Mouse (Mus musculus): Measurements from ENCODE around the gene Snx30.
A peak's percentile ranks its signal among the peaks of the same experiment; 100 is the strongest.
"Not testable (repeated sequence)": the region's sequence is repeated elsewhere in the genome, so short reads cannot be mapped to it uniquely, and the experiment has no call there.

Snx30 gene

GRCm38 (mm10) chr4:59786661-59787060 is 19.0 kb upstream of the Snx30 start:
- no peaks in the 10 kb centered on the region for H3K9me3 ChIP-seq (ENCODE audit: low read length)
- no peak for TF ChIP-seq NANOG (IDR thresholded peaks at IDR 0.05; ENCODE audit: borderline replicate concordance, low read length)
- TF ChIP-seq CTCF (conservative IDR thresholded peaks at IDR 0.05; ENCODE audit: low read length): peak; percentile 88
- peaks cover 4% of the 10 kb centered on the region for H3K36me3 ChIP-seq (ENCODE audit: insufficient read depth, low read length)

GRCm38 (mm10) chr4:59787126-59787525 is 18.5 kb upstream of the Snx30 start:
- peaks cover 28% of the 10 kb centered on the region for H3K4me1 ChIP-seq (replicated peaks; ENCODE audit: low read depth, low read length)
- TF ChIP-seq CTCF (conservative IDR thresholded peaks at IDR 0.05; ENCODE audit: low read length) (no peak), NANOG (IDR thresholded peaks at IDR 0.05; ENCODE audit: borderline replicate concordance, low read length) (no peak), POU5F1 (IDR thresholded peaks at IDR 0.05; ENCODE audit: borderline replicate concordance, low read length) (no peak)
- 0 out of 2 replicates have a peak, but pooled peaks cover 3% of the 10 kb centered on the region for H3K27me3 ChIP-seq (ENCODE audit: insufficient read depth, low read length)
- H3K9me3 ChIP-seq (ENCODE audit: low read length): no peaks in the 10 kb centered on the region
- H3K4me3 ChIP-seq (replicated peaks; ENCODE audit: low read length): no peak overlapping the region
- 0 out of 2 replicates have a peak, but pooled peaks cover under 1% of the 10 kb centered on the region for H3K36me3 ChIP-seq (ENCODE audit: insufficient read depth, low read length)

More at GRCm38 (mm10) chr4:59786661-59787060, 19.0 kb upstream of the Snx30 start:
- Histone ChIP-seq H3K4me1 (replicated peaks; ENCODE audit: low read depth, low read length) (peaks cover 32% of the 10 kb centered on the region), H3K4me3 (replicated peaks; ENCODE audit: low read length) (no peak overlapping the region), H3K27me3 (ENCODE audit: insufficient read depth, low read length) (0 out of 2 replicates have a peak, but pooled peaks cover 1% of the 10 kb centered on the region)

DNA sequence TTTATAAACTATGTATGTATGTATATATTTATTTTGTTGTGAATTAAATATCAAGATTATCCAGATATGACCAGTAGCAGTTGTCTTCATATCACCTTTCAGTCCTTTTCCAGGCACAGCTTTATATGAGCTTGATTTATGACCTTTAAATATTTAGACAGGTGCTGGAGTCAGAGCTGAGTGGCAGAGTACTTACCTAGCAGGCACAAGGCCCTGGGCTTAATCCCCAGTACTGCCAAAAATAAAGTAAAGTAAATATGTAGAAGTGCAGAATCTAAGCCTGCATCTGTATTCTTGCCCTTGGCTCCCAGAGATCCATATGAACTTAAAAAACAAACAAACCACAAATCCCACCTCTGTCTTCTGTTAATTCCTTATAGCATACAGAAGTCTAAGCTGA is 16.6 kb upstream of the Snx30 start:
- H3K27me3 ChIP-seq (ENCODE audit: insufficient read depth, low read length): 0 out of 2 replicates have a peak, but pooled peaks cover 3% of the 10 kb centered on the region
- TF ChIP-seq CTCF (conservative IDR thresholded peaks at IDR 0.05; ENCODE audit: low read length) (no peak), NANOG (IDR thresholded peaks at IDR 0.05; ENCODE audit: borderline replicate concordance, low read length) (no peak), POU5F1 (IDR thresholded peaks at IDR 0.05; ENCODE audit: borderline replicate concordance, low read length) (no peak)

DNA sequence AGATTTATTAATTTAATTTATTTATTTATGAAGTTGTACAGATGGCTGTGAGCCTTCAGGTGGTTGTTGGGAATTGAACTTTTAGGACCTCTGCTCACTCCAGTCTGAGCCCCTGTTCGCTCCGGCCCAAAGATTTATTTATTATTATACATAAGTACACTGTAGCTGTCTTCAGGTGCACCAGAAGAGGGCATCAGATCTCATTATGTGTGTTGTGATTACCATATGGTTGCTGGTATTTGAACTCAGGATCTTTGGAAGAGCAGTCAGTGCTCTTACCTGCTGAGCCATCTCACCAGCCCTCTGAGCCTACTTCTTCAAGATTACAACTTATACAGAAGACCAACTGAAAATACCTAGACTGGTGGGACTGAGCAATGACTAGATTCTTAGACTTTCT is 12.0 kb upstream of the Snx30 start:
- H3K4me3 ChIP-seq (replicated peaks; ENCODE audit: low read length); H3K4me1 ChIP-seq (replicated peaks; ENCODE audit: low read depth, low read length); H3K27me3 ChIP-seq (ENCODE audit: insufficient read depth, low read length); H3K36me3 ChIP-seq (ENCODE audit: insufficient read depth, low read length); H3K9me3 ChIP-seq (ENCODE audit: low read length): not testable (repeated sequence)

More for the DNA sequence above, 16.6 kb upstream of the Snx30 start:
- Histone ChIP-seq H3K36me3 (ENCODE audit: insufficient read depth, low read length) (no peaks in the 10 kb centered on the region), H3K9me3 (ENCODE audit: low read length) (no peaks in the 10 kb centered on the region), H3K4me3 (replicated peaks; ENCODE audit: low read length) (no peak overlapping the region), H3K4me1 (replicated peaks; ENCODE audit: low read depth, low read length) (peaks cover 24% of the 10 kb centered on the region)

DNA sequence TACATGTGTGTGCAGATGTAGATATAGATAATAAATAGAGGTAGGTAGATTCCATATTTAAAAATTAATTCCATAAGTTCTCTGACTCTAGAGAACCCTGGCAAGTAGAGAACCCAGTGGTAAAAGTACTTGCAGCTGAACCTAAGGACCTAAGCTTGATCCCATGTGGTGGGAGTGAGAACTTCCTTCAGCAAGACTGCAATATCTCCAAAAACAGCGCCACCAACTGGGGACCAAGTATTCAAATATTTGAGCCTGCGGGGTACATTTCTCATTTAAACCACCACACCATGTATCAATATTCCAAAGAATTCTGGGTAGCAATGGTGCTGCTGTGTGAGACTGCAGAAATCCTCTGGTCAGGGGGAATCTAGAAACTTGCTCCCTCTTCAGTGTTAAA is 11.5 kb upstream of the Snx30 start:
- Histone ChIP-seq H3K4me3 (replicated peaks; ENCODE audit: low read length) (no peak overlapping the region), H3K4me1 (replicated peaks; ENCODE audit: low read depth, low read length) (no peaks in the 10 kb centered on the region), H3K27me3 (ENCODE audit: insufficient read depth, low read length) (0 out of 2 replicates have a peak, but pooled peaks cover 3% of the 10 kb centered on the region), H3K36me3 (ENCODE audit: insufficient read depth, low read length) (no peaks in the 10 kb centered on the region), H3K9me3 (ENCODE audit: low read length) (no peaks in the 10 kb centered on the region)
- TF ChIP-seq POU5F1 (IDR thresholded peaks at IDR 0.05; ENCODE audit: borderline replicate concordance, low read length): no peak
- TF ChIP-seq CTCF (conservative IDR thresholded peaks at IDR 0.05; ENCODE audit: low read length): peak; percentile 33

- Histone ChIP-seq H3K9me3 (ENCODE audit: low read length) (no peaks in the 10 kb centered on the region), H3K4me3 (replicated peaks; ENCODE audit: low read length) (no peak overlapping the region), H3K36me3 (ENCODE audit: insufficient read depth, low read length) (no peaks in the 10 kb centered on the region), H3K4me1 (replicated peaks; ENCODE audit: low read depth, low read length) (no peaks in the 10 kb centered on the region), H3K27me3 (ENCODE audit: insufficient read depth, low read length) (0 out of 2 replicates have a peak, but pooled peaks cover 3% of the 10 kb centered on the region)
- no peak for TF ChIP-seq NANOG (IDR thresholded peaks at IDR 0.05; ENCODE audit: borderline replicate concordance, low read length)
- no peak for TF ChIP-seq POU5F1 (IDR thresholded peaks at IDR 0.05; ENCODE audit: borderline replicate concordance, low read length)
- no peak for TF ChIP-seq CTCF (conservative IDR thresholded peaks at IDR 0.05; ENCODE audit: low read length)
Measured at GRCm38 (mm10) chr4:59795788-59796455, 9.7 kb upstream of the Snx30 start.

DNA sequence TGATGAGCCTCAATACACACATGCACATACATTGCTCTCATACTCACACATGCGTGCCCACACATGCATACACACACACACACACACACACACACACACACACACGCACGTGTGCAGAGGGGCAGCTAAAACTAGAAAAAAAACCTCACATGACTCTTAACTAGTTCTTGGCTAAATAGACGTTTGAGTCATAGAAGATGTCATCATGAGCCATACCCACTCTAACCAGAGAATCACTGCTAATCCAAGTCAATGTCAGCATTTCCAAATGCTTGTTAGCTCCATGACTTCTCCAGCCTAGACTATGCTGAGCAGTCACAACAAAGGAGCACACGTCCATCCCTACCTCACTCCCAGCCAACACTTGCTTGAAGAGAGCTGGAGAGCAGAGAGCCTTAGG is 5.5 kb upstream of the Snx30 start:
- H3K9me3 ChIP-seq (ENCODE audit: low read length): no peaks in the 10 kb centered on the region
- H3K4me3 ChIP-seq (replicated peaks; ENCODE audit: low read length): no peak overlapping the region
- H3K36me3 ChIP-seq (ENCODE audit: insufficient read depth, low read length): no peaks in the 10 kb centered on the region
- TF ChIP-seq CTCF (conservative IDR thresholded peaks at IDR 0.05; ENCODE audit: low read length) (no peak), POU5F1 (IDR thresholded peaks at IDR 0.05; ENCODE audit: borderline replicate concordance, low read length) (no peak), NANOG (IDR thresholded peaks at IDR 0.05; ENCODE audit: borderline replicate concordance, low read length) (no peak)
- 0 out of 2 replicates have a peak, but pooled peaks cover 5% of the 10 kb centered on the region for H3K27me3 ChIP-seq (ENCODE audit: insufficient read depth, low read length)
- H3K4me1 ChIP-seq (replicated peaks; ENCODE audit: low read depth, low read length): peaks cover 5% of the 10 kb centered on the region

GRCm38 (mm10) chr4:59801489-59801888 is 4.2 kb upstream of the Snx30 start, which contains the start of gene Inip:
Inip (minus strand) TSS chr4:59801589.
- Histone ChIP-seq H3K36me3 (ENCODE audit: insufficient read depth, low read length) (no peaks in the 10 kb centered on the region), H3K27me3 (ENCODE audit: insufficient read depth, low read length) (0 out of 2 replicates have a peak, but pooled peaks cover 5% of the 10 kb centered on the region), H3K4me3 (replicated peaks; ENCODE audit: low read length) (no peak within 1 kb of the TSS), H3K9me3 (ENCODE audit: low read length) (no peaks in the 10 kb centered on the region), H3K4me1 (replicated peaks; ENCODE audit: low read depth, low read length) (peaks cover 8% of the 10 kb centered on the region)
- TF ChIP-seq POU5F1 (IDR thresholded peaks at IDR 0.05; ENCODE audit: borderline replicate concordance, low read length) (no peak), CTCF (conservative IDR thresholded peaks at IDR 0.05; ENCODE audit: low read length) (no peak), NANOG (IDR thresholded peaks at IDR 0.05; ENCODE audit: borderline replicate concordance, low read length) (no peak)

GRCm38 (mm10) chr4:59802107-59802506 is 3.5 kb upstream of the Snx30 start:
- H3K4me1 ChIP-seq (replicated peaks; ENCODE audit: low read depth, low read length): peaks cover 14% of the 10 kb centered on the region
- no peak for TF ChIP-seq CTCF (conservative IDR thresholded peaks at IDR 0.05; ENCODE audit: low read length)
- no peak for TF ChIP-seq NANOG (IDR thresholded peaks at IDR 0.05; ENCODE audit: borderline replicate concordance, low read length)
- TF ChIP-seq POU5F1 (IDR thresholded peaks at IDR 0.05; ENCODE audit: borderline replicate concordance, low read length): no peak
- no peaks in the 10 kb centered on the region for H3K9me3 ChIP-seq (ENCODE audit: low read length)
- no peaks in the 10 kb centered on the region for H3K36me3 ChIP-seq (ENCODE audit: insufficient read depth, low read length)
- H3K27me3 ChIP-seq (ENCODE audit: insufficient read depth, low read length): 0 out of 2 replicates have a peak, but pooled peaks cover 5% of the 10 kb centered on the region
- no peak overlapping the region for H3K4me3 ChIP-seq (replicated peaks; ENCODE audit: low read length)

Data from E14TG2a.4 (cell line).